Mouse (Mus musculus) lung, adult 2 months (tissue): ENCODE measurements around the gene Fam89a. TPM values are rescaled to one million over a fixed set of nuclear protein-coding genes. Genes with fewer than 3 reads are reported as not detected.

ENCODE experiments used
- DNase-seq: peaks from one replicate; pipeline ENCODE4 v3.0.0; 2022
- H3K4me1 ChIP-seq: fragments of 200-500 bp; 2 replicates; pipeline ENCODE4 v1.6.1; 2011; ENCODE audit warnings: low read length; ENCODE audit not compliant: control insufficient read depth, insufficient read depth
- H3K4me3 ChIP-seq: fragments of 200-500 bp; replicated peaks from 2 replicates; pipeline ENCODE3; 2011; ENCODE audit warnings: low read depth, mild to moderate bottlenecking, control low read depth, low read length; ENCODE audit errors: extremely low read depth
- CTCF ChIP-seq: fragments of 200-500 bp; IDR thresholded peaks from 2 replicates; pipeline ENCODE4 v1.5.1; 2011; ENCODE audit warnings: mild to moderate bottlenecking, low read length, control low read depth; ENCODE audit not compliant: insufficient read depth
- POLR2A ChIP-seq: fragments of 200-500 bp; IDR thresholded peaks from 2 replicates; pipeline ENCODE4 v1.6.1; 2011; ENCODE audit warnings: low read depth, mild to moderate bottlenecking, control low read depth, low read length, borderline replicate concordance; ENCODE audit errors: extremely low read depth
- WGBS: fragments of 180-500 bp; shearing (Covaris S2); methylation state at CpG from one replicate; pipeline ENCODE4 v1.1.7; 2018; 5-methylcytosine and 5-hydroxymethylcytosine counted together
- polyA plus RNA-seq: library from polyadenylated mRNA; depleted of rRNA; stranded (reverse); fragments of >200 nt; gene quantifications from 2 replicates; pipeline ENCODE4 v1.2.3, GENCODE M21; 2012

The Fam89a gene
- polyA plus RNA-seq, 1 experiment: 4.0 TPM

DNA sequence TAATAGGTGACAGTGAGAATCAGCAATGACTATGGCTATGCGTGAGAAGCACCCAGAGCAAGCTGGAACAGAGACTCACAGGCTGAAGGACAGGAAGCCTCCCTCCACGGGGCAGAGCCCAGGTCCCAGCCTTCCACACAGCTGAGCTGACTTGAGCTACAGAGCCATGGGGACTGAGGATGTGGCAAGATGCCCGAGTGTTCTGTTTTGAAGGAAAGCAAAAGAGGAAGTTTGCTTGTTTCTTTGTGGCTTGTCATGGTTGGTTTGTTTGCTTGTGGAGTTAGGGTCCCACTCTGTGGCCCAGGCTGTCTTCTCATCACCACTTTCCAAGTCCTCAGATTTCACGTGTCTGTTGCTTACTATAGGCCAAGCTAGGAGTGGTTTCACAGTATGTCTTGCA is 39.0 kb upstream of the Fam89a start:
- TF ChIP-seq POLR2A (no peak), CTCF (no peak)
- no peak for DNase-seq
- Histone ChIP-seq H3K4me3 (no peak overlapping the region), H3K4me1 (peaks cover 2% of the 10 kb centered on the region; the same call in 1 of the 2 replicates)
- 59% methylated on average over 4 of the region's 4 CpGs for WGBS

DNA sequence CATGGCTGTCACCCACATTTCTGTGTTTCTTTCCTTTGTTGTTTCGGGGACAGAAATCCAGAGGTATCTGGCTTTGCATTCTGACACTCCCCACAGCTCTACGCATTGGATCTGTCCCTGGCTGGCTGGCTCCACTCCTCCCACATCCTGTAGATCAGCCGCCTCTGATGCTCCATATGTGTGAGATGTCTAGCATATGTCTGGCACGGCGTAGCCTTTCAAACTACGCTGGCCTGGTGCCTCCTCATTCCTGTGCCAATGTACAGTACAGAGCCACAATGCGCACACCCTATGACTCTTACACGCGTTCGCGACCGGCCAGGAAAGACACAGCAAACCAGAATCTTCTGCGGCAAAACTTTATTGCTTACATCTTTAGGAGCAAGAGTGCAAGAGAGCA is 33.0 kb upstream of the Fam89a start:
- Histone ChIP-seq H3K4me3 (no peak overlapping the region), H3K4me1 (no peaks in the 10 kb centered on the region)
- DNase-seq: no peak
- WGBS: 83% methylated on average over 13 of the region's 13 CpGs
- TF ChIP-seq POLR2A (no peak), CTCF (no peak)

DNA sequence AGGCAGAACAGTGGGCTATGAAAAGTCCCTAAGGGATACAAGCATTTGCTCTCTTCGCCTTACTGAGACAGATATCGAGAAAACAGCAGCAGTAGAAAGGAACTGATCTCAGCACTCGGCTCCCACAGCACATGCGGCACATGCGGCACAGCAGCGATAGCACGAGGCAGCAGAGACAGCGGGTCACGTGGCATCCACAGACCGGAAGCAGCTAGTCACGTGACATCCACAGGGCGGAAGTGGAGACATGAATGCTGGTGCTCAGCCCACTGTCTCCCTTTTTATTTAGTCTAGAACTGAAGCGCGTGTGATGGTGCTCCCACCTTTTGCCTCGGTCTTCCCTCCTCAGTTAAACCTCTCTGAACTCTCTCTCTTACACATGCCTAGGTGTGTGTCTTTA is 31.6 kb upstream of the Fam89a start:
- H3K4me1 ChIP-seq: no peaks in the 10 kb centered on the region
- WGBS: 77% methylated on average over 15 of the region's 15 CpGs
- TF ChIP-seq POLR2A (no peak), CTCF (no peak)
- DNase-seq: no peak
- H3K4me3 ChIP-seq: no peak overlapping the region

DNA sequence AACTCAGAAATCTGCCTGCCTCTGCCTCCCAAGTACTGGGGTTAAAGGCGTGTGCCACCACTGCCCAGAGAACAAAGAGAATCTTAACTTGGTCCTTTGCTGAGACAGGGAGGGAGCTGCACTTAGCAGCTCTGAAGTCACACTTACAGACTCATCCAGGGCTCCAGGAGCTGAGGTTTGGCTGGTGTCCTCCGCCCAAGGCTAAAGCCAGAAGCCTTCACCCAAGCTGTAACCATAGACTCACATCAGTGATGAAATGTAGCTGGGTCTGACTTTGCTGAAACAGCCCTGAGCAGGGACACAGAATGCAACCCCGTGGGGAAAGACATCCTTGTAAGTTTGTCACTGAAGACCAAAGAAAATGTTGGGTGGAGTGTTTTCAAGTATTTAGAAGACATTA is 30.8 kb upstream of the Fam89a start:
- Histone ChIP-seq H3K4me1 (no peaks in the 10 kb centered on the region), H3K4me3 (no peak overlapping the region)
- 74% methylated on average over 3 of the region's 3 CpGs for WGBS
- no peak for DNase-seq
- TF ChIP-seq CTCF (no peak), POLR2A (no peak)

GRCm38 (mm10) chr8:124780236-124780635 is 28.6 kb upstream of the Fam89a start:
- TF ChIP-seq CTCF: no peak
- TF ChIP-seq POLR2A: no peak
- no peaks in the 10 kb centered on the region for H3K4me1 ChIP-seq
- H3K4me3 ChIP-seq: no peak overlapping the region
- 6% methylated on average over 7 of the region's 7 CpGs for WGBS
- DNase-seq: no peak

- peak; percentile 52 for DNase-seq
- Histone ChIP-seq H3K4me1 (no peaks in the 10 kb centered on the region), H3K4me3 (no peak overlapping the region)
- TF ChIP-seq POLR2A (no peak), CTCF (peak; percentile 66)
- 17% methylated on average over 16 of the region's 16 CpGs for WGBS
These were observed 24.1 kb upstream of the Fam89a start for GRCm38 (mm10) chr8:124775695-124776094.

GRCm38 (mm10) chr8:124772389-124772788 is 20.8 kb upstream of the Fam89a start:
- 46% methylated on average over 2 of the region's 2 CpGs for WGBS
- TF ChIP-seq POLR2A (no peak), CTCF (no peak)
- no peak for DNase-seq
- H3K4me3 ChIP-seq: no peak overlapping the region
- H3K4me1 ChIP-seq: no peaks in the 10 kb centered on the region

- no peaks in the 10 kb centered on the region for H3K4me1 ChIP-seq
- H3K4me3 ChIP-seq: no peak overlapping the region
- no peak for DNase-seq
- TF ChIP-seq CTCF (no peak), POLR2A (no peak)
- WGBS: 66% methylated on average over 7 of the region's 7 CpGs
These were observed 11.4 kb upstream of the Fam89a start for GRCm38 (mm10) chr8:124763061-124763460.

GRCm38 (mm10) chr8:124758544-124758943 is 6.9 kb upstream of the Fam89a start:
- DNase-seq: peak; percentile 26
- Histone ChIP-seq H3K4me3 (no peak overlapping the region), H3K4me1 (no peaks in the 10 kb centered on the region)
- no peak for TF ChIP-seq POLR2A
- peak; percentile 63 for TF ChIP-seq CTCF
- WGBS: 34% methylated on average over 3 of the region's 3 CpGs

DNA sequence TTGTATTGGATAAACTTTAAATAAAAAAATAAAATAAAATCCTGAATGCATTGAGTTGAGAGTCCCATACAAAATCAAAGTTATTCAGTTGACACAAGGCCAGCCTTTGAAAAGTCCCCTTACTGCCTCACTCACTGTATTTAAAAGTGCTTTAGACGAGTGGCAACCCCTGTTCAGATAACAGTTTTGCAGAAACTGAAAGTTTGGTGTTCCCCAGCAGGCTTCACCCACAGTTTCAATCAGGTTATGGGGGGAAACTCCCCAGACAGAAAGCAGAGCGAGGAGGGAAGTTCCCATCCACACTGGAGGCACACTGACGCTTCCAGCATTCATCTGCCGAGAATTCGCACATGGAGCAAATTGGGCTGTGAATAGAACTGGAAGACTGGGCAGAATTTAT is 5.0 kb upstream of the Fam89a start:
- H3K4me3 ChIP-seq: no peak overlapping the region
- no peak for TF ChIP-seq POLR2A
- TF ChIP-seq CTCF: no peak
- DNase-seq: no peak
- H3K4me1 ChIP-seq: peaks cover 3% of the 10 kb centered on the region; the same call in 1 of the 2 replicates
- WGBS: 58% methylated on average over 5 of the region's 5 CpGs
